Mouse (Mus musculus) activated CD4-positive, CD25-positive, alpha-beta regulatory T cell, adult 4 months (primary cell): ENCODE measurements around the gene Nup98. TPM values are rescaled to one million over a fixed set of nuclear protein-coding genes. Genes with fewer than 3 reads are reported as not detected.

Source experiments
- ATAC-seq: one replicate; pipeline ENCODE4 v1.8.0; 2017
- polyA plus RNA-seq, 2 experiments: library from polyadenylated mRNA; unstranded; fragments of 100-300 nt; shearing (Covaris generic); gene quantifications; one replicate each; pipeline ENCODE4 v1.2.1; 2017

Gene Nup98
- 10 to 100 TPM; 33.8 to 33.9 TPM for polyA plus RNA-seq

DNA sequence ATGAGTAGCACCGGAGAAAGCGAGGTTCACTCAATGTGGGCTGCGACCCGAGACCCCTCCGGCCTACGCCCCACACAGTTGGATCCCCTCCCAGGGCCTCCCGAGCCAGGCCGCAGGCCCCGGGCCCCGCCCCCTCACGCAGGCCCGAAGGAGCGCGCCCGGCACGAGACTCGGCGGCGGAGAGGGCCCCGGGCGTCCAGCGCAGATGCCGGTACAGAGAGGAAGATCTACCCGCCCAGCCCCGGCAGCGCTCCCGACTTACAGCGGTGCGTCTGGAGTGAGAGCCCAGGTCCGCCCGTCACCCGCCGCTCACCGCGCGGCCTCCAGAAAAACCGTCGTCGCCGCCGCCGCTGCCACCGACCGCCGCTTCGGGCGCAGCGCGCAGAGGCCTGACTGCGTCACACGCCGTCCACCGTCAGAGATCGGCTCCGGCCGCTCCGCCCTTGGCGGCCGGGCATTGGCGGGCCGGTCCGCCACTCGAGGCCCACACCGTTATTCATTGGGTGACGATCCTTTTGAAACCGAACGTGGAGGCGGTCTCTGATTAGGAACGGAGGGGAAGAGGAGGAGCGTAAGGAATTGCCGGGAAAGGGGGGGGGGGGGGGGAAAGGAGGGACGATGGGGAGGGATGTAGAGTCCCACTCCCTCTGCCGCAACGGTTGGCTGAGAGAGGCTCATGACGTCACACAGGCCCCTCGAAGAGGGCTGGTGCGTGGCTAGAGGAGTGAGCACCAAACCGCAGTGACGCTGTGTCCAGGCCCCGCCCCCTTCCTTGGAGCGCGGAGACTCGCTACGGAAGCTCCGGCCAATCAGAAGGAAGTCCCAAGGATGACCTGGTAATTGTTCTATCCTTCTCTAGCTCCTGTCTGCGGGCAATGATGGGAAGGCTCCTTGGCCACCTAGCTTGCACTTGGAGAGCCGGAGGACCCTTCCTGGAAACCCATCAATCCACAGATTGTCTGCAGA is at the start of gene Nup98, which contains the start of gene Pgap2:
TSS of gene Nup98 (minus strand) at position 421 of the 966 bp plus-strand sequence.
TSS of gene Pgap2 (plus strand) at position 453 of the 966 bp plus-strand sequence.
- ATAC-seq: peak; percentile 85

DNA sequence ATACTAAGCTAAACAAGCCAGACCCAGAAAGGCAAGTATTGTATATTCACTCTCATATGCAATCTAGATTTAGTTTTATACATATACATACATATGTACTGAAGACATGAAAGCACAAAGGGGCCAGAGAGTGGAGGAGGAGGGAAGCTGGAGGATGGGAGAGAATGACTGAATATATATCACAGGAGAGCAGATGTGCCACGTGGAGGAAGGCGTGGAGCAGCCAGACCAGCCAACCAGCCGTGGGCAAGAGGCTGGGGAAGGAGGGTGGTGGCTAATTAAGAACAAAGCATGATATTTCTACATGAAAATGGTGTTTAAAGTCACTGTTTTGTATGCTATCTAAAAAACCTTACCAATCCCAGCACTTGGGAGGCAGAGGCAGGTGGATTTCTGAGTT is 48.8 kb upstream of the Nup98 start:
- ATAC-seq: no peak

DNA sequence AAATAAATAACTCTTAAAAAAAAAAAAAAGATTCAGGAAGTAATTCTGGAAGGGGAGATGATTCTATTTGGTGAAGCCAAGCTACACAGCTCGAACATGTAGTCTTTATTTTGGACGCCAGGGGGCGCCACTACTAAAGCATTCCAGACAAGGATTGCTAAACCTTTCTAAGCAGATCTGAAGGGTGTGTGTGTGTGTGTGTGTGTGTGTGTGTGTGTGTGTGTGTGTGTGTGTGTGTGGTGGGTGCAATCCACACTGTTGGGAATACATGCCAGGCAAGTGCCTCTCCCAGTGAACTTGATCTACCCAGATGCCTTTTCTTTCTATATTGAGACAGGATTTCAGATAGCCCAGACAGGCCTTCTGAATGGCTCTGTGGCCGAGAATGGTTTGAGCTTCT is 48.2 kb upstream of the Nup98 start:
- peak; percentile 79 for ATAC-seq

DNA sequence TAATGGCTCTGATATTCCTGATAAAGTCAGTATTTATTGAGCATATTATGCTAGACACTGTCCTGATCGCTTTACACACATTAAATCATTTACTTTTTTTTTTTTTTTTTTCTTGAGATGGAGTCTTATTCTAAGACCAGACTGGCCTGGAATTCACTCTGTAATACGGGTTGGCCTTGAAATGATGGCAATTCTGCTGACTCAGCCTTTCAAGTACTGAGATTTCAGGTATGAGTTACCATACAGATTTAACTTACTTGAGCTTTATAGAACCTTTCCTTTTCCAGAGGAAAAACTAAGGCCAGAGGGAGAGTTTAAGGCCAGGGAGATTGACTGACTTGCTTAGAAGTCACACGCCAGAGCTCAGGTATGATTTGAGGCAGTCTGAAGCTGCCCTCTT is 46.7 kb upstream of the Nup98 start:
- no peak for ATAC-seq

DNA sequence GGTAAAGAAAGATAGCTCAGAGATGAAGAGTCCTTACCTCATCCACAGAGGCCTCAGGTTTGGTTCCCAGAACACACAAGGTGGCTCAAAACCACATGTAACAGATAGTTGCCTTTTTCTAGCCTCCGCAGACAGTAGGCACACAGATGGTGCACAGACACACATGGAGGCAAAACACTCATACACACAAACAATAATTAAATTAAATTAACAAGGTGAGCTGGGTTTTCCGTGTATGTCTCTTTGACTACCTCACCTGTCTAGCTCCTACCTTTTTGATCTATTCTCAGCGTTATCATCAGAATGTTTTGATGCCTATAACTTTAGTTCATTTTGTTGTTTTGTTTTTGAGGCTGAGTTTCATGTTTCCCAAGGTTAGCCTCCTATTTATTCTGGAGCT is 46.0 kb upstream of the Nup98 start, which contains the start of gene Rhog:
TSS of gene Rhog (minus strand) at position 101 of the 400 bp plus-strand sequence.
- no peak for ATAC-seq

DNA sequence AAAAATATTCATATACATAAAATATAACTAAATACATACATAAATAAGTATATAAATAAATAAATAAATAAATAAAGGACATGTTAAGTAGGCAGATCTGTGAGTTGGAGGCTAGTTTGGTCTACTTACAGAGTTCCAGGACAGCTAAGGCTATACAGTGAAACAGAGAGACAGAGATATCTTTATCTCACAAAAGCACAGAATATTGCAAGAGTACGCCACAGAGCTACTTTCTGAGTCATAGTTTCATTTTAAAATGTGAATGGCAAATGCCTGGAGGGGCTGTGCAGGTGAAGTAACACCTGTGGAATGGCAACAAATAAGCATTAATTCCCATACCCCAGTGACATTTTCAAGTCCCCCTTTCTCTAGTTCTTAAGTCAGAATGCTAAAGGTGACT is 43.7 kb upstream of the Nup98 start:
- no peak for ATAC-seq

DNA sequence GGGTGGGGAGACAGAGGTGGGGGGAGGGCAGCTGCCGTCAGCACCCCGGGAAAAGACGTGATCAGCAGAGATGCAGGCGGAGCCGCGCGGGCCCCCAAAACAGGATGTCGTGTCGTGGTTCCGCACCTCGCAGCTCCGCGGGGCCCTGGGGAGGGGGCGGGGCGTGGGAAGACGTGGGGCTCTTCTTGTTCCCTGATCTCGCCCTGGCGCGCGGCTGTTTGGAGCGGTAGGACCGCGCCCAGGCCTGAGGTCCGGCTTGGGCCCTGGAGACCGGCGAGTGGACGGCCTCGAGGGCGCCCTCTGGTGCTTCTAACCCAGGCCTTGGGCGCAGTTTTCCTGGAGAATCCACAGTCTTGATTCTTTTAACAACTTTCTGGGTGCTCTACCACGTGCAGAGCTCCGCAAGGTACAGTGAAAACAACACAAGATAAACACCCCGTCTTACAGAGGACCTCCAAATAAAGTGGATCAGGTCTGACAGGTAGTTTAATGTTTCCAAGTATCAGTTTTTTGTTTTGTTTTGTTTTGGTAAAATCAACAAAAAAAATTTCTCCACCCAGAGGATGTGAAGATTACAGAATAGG is 40.7 kb upstream of the Nup98 start:
- peak; percentile 57 for ATAC-seq

DNA sequence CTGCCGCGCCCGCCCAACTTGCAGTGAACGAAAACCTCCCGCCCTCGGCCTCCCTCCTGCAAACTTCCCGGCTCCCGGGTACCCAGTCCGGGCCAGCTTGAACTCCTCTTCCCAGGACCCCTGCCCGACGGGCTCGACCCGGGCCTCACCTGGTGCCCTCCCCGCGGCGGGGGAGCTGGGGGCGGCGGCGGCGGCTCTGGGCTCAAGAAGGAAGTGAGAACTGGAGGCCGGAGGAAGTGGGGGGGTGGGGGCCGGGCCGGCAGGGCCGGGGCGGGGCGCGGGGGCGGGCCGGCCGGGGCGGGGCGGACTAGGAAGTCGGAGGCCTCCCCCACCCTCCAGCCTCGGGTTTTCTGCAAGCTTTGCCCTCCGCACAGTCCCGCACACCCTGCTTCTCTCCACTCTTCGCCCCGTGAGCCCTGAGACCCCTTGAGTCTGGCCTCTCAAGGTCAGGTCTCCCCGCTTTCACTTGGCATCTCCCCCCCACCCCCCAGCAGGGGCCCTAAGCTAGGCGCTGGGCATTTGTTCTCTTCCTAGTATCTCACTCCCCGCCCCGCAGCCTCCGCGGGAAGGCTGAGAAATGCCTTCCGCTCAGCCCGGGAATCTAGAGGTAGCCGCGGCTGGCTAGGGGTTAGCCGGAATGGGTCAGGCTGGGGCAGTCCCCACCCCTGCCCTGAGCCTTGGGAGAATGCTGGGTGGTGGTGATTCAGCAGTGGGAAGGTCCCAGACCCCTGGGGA is 40.1 kb upstream of the Nup98 start:
- peak; percentile 36 for ATAC-seq

DNA sequence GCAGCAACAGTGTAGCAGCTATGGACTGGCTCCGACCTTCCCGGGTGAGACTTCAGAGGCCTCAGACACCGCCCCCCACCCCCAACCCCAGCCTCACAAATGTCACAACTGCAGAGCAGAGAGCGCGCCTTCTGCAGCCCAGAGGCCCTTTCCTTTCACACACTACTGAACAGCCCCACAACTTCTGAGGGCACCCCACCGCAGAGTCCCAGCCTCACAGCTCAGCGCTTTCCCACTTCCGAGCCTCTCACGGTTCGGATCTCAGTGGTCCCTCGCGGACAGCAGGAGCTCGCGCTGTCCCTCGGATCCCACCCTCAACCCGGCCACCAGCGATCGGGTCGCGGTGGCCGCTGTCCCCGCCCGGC is 39.5 kb upstream of the Nup98 start:
- ATAC-seq: peak; percentile 54

DNA sequence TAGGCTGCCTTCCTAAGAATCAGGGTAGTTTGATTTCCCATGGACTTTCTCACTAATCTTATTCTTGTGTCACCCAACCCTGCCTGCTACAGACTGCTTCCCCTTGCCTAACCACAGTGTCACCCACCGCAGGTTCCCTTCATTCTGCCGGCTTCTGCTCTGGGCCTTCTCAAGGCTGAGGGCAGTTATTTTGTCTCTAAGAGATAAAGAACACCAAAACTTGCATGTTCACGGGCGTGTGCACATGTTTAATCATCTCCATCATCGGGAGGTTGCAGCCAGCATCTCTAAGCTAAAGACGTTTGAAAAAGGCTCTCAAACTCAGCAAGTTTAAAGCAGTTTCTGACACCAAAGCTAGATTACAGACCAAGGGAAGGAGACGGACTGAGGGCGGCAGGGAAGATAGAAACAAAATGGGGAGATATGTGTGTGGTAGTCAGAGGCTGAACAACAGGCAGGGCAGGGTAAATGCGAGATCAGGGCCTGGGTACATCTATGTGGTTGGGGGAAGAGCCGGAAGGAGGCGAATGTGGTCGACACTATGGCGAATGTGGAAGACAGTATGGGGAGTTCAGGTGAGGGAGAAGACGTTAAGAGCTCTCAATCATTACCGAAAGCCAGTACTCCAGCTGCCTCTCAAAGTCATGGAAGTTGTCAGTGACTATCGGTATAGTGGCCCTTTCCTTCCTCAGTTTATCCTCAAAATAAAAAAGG is 38.9 kb upstream of the Nup98 start:
- peak; percentile 20 for ATAC-seq

DNA sequence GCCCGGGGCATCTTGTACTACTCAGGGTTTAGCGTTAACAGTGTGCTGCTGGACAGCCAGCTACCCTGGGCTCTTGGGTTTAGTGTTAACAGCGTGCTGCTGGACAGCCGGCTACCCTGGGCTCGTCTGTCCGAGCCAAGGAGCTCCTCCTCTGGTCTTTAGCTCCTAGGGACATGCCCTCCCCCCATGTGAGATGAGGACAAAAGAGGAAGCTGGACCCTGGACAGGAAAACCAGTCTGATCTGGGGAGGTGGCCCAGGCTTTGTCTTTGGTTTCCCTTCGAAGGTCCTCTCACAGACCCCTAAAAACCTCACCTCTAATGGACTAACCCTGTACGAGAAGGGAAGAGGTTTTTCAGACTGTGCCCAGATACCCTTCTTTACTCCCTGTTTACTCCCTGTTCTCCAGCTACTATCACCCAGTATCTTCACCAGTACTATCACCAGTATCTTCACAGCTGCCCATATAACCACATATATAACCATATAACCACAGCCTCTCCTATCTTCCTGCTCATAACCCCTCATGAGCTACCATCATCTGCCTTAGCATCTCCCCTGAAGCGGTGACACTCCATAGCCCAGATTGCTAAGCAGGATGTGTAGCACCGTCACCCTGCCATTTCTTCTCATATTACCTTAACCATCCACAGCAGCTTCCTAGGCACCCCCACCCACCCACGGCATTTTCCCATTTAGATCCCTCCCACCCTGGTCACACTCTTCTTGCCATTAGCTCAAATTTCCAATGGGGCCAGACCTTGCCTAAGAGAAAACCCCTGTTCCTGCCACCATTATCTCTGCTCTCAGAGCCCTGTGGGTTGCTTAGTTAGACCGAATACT is 37.2 kb upstream of the Nup98 start:
- ATAC-seq: no peak

DNA sequence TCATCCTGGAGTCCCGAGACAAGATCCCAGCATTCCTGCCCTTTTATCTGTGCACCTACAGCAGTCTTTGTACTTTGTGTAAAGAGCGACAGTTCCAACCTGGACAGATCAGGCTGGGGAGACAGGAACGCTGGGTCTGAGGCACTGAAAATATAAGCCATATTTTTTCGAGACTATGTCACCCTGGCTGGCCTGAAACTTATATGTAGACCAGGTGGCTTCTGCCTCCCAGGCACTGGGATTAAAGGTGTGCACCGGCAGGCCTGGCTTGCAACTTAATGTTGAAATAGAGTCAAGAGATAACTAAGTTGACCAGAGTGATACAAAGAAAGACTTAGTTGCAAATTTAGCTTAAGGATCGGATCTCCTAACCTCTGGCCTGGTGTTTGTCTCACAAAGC is 36.3 kb upstream of the Nup98 start:
- no peak for ATAC-seq

DNA sequence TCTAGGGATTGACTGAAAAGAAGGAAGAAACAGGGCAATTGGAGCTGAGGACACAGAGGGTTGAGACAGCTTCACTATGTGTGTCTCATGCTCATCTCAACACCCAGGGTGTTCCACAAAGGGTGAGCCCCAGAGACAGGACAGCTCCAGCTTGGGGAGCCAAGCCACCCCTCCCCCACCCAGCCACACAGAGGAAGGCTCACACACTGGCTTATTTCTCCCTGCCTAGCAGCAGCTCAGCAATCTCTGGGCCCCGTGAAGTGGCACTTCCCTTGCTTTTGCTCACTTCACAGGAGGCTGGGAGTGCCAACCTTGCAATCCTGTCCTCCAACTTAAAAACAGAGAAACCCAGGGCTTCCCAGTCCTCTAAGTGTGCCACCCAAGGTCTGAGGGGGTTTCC is 35.8 kb upstream of the Nup98 start:
- ATAC-seq: no peak

DNA sequence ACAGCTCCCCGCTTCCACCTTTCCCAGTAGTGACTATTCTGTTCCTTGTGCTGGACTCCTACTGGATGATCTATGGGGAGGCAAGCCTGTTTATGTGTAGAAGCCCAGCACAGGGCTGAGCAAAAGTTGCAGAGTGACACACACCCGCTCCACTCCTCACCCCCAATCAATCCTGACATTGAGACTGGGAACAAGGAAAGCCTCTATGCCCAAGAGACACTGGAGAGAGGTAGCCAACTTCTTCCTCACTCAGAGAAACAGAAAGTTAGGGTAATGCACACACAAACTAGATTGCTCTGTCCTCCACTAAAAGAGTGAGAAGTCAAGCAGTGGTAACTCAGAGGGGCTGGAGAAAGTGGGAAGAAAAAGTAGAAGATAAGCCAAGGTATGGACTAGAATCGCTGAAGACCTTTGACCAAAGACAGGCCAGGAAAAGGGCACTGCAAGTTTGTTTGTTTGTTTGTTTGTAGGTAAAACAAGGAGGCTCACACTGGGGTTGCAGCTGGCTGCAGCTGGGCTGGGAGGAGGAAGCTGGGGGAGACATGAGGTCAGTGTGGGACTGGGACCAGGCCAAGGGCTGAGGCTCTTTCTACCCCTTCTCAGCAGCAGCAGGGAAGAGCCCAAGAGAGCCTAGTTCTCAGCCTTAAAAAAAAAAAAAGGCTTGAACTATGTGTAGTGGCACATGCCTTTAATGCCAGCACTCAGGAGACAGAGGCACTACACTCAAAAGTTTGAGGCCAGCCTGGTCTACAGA is 35.0 kb upstream of the Nup98 start:
- ATAC-seq: no peak

DNA sequence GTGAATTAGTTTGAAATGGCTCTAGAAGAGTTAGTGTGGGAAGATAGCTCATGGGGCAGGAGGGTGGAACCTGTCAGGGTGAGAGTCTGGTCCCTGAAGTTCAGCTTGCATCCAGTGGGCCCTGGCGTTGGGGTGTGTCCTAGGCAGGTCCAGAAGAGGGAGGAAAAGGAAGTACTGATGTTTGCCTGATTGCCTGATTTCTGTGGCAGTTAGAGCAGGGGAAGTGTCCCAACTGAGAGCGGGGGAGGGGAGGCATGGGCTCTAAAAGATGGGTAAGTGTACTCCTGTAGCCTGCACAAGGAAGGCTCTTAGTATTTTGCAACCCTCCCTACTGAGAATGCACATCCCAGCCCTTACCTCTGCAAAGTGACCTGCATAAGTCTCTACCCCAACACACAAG is 33.9 kb upstream of the Nup98 start:
- no peak for ATAC-seq

DNA sequence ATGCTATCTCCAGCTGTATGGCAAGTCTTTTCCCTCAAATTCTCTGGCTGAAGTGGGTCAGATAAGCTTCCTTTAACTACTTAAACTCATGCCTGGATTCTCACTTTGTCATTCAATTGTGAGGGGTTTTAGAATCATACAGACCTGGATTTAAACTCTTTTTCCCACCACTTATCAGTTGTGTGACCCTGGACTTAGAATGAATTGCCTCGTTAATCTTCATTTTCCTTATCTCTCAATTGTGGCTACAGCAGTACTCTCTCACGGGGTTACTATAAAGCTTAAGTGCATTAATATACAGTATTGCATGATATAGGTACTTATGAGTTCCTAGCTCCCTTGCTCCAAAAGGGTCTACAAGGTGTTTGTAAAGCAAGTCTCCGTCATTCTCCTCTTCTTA is 32.9 kb upstream of the Nup98 start:
- ATAC-seq: no peak

DNA sequence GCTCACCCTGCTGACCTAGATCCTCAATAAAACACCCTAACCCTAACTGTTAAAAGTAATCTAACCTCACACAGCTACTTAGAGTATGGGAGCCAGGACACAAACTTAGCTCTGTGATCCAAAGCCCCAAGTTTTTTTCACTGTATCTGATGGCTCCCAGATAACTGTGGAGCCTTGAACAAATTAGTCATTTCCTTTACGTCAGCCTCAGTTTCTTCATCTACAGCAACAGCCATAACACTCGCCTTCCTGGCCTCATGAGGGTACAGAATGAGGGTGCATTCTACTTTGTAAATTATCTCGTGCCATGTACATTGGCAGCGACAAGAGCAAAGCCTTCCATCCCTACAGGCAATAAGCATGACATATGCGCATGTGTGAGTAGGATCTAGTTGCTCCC is 32.4 kb upstream of the Nup98 start:
- ATAC-seq: no peak

DNA sequence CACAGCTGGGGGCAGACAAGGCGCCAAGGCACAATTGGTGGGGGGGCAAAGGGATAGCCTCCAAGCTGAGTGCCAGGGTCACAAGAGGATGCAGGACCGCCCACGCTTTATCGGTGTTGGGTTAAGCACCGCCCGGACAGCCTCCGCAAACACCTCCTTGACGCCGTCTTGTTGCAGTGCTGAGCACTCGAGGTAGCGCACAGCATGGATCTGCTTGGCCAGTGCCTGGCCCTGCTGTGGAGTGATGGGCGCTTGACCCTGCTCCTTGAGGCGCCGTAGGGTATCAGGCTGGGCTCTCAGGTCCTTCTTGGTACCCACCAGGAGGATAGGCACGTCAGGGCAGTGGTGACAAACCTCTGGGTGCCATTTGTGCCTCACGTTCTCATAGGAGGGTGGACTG is 29.6 kb upstream of the Nup98 start:
- ATAC-seq: no peak

DNA sequence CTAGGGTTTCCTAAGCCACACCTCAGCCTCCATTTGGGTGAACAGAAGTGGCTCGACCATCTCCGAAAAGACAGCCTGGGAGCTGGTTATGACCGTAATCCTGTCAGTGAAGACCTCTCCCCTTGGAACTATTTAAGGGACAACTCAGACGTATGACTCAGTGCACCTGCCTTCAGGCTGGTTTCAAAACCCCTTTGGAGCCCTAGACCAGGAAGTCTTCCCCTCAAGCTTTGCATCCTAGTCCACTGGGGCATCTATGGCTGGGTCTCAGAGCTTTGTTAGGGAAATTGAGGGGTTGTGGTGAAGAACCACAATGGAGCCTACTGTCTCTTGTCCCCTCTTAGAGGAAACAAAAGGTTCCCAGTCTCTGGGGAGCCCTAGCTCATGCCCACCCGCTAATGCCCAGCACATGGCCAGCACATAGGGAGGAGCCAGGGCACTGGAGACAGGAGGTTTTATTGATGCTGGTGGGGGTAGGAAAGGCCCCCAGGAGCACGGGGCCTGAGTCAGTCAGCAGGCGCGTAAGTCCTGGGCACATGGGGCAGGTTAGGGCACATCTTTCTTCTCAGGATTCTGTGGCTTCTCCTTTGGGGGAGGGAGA is 28.8 kb upstream of the Nup98 start:
- ATAC-seq: no peak

DNA sequence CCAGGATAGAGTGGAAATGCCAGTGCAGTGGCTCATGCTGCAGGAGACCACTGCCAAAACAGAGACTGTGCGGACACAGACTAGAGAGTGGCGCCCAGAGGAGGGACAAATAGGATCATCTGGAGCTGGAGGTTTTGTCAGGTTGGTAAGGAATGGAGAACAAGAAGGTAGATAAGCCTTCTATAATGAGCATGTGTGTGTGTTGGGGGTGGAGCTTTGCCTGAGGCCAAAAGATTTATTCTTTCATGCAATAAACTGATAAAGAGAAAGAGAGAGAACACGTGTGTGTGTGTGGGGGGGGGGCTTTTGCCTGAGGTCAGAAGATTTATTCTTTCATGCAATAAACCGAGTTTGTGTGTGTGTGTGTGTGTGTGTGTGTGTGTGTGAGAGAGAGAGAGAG is 23.1 kb upstream of the Nup98 start:
- ATAC-seq: no peak

DNA sequence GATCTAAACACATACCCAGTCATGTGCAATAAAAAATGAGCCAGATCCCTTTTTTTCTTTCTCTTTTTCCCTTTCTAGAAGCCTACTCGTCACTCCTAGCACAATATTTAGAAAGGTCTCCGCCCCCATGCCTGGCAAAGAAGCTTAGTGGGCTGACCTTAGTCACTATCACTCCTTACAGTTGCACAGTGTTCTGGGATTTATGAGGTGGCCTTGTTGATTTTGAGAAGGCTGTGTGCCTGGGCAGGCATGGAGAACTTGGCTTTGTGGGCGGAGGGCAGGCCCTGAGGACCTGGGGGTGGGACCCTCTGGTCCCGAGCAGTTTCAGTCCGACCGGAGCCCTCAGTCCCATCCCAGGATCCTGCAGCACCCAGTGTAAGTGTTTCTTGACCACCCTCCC is 19.8 kb upstream of the Nup98 start:
- no peak for ATAC-seq
